Mouse (Mus musculus): Measurements from ENCODE around the gene Ccdc36. TPM values are rescaled to one million over a fixed set of nuclear protein-coding genes. Genes with fewer than 3 reads are reported as not detected.

Gene Ccdc36
- polyA plus RNA-seq, 1 experiment from 2014 or later = 1.6 TPM

DNA sequence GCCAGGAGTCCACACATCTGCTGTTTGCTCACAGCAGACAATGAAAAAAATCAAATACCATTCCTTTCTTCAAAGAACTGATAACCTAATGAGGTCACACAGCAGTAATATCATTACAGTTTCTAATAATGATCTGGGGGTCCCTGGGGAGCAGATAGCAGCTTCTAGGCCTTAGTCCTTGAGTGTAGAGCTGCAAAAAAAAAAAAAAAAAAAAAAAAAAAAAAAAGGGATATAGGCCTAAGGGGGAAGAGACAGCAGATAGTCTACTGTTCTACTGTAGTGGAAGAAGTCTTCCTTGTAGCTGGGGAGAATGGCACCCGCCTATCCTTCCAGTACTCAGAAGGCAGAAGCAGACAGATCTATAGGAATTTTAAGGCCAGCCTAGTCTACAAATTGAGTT lies 32.9 kb downstream of the Ccdc36 start:
- Histone ChIP-seq H3K4me3 (ENCODE audit: low read length) (no peak overlapping the region), H3K27ac (ENCODE audit: low read depth, low read length) (no peak overlapping the region), H3K36me3 (ENCODE audit: control insufficient read depth, insufficient read depth, low read length) (peaks cover 19% of the 10 kb centered on the region), H3K9me3 (ENCODE audit: control insufficient read depth, low read length) (no peaks in the 10 kb centered on the region), H3K27me3 (replicated peaks; ENCODE audit: control insufficient read depth, insufficient read depth, low read length) (no peaks in the 10 kb centered on the region), H3K4me2 (ENCODE audit: low read length) (no peak overlapping the region), H3K4me1 (ENCODE audit: control insufficient read depth, insufficient read depth, low read depth, low read length) (no peaks in the 10 kb centered on the region), H3K9ac (ENCODE audit: low read depth, low read length) (no peak overlapping the region)
- 95% methylated on average over 1 of the region's 1 CpGs for WGBS
- no peak for ATAC-seq

DNA sequence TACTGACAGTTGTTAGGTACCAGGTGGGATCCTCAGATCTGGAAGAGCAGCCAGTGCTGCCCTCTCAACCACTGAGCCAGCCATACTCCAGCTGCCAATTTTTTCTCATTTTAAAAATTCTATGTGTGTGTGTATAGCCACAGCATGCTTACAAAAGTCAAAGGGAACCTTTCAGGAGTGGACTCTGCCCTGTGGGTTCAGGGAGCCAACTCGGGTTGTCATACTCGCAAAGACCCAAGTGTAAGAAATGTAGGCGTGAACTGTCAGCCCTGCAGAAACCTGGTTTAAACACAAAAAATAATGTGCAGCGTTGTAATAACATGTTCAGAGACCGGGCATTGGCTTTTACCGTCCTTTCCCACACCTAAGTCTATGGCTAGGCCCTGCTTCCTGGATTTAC lies 34.1 kb downstream of the Ccdc36 start:
- Histone ChIP-seq H3K9me3 (ENCODE audit: control insufficient read depth, low read length) (no peaks in the 10 kb centered on the region), H3K36me3 (ENCODE audit: control insufficient read depth, insufficient read depth, low read length) (peaks cover 22% of the 10 kb centered on the region), H3K4me2 (ENCODE audit: low read length) (no peak overlapping the region), H3K27me3 (replicated peaks; ENCODE audit: control insufficient read depth, insufficient read depth, low read length) (no peaks in the 10 kb centered on the region), H3K27ac (ENCODE audit: low read depth, low read length) (no peak overlapping the region), H3K4me3 (ENCODE audit: low read length) (no peak overlapping the region), H3K4me1 (ENCODE audit: control insufficient read depth, insufficient read depth, low read depth, low read length) (no peaks in the 10 kb centered on the region), H3K9ac (ENCODE audit: low read depth, low read length) (no peak overlapping the region)
- ATAC-seq = no peak
- whole genome bisulfite sequencing = 93% methylated on average over 6 of the region's 6 CpGs

DNA sequence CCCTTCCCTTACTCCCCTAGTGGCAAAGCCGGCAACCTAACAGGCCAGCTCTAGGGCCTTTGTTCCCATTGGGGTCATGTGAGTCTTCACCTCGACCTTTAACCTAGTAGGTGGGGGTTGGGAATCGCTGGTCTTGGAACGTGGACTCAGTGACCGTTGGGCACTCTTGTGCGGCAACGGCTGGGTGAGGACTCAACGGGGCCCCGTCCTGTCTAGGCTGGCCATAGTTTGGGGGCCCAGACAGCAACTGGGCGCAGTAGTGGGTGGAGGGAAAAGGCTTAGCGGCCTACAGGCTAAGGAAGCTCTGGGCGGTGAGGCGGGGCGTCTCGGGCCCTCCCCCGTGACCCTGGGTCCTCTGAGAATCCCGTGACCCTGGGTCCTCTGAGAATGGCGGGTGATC lies 35.6 kb downstream of the Ccdc36 start, which contains the start of gene 1700102P08Rik:
Gene 1700102P08Rik, plus strand, starts transcription at position 130 of the 400 bp plus-strand sequence.
- WGBS = 50% methylated on average over 18 of the region's 18 CpGs
- Histone ChIP-seq H3K4me1 (ENCODE audit: control insufficient read depth, insufficient read depth, low read depth, low read length) (no peaks in the 10 kb centered on the region), H3K9me3 (ENCODE audit: control insufficient read depth, low read length) (no peaks in the 10 kb centered on the region), H3K9ac (ENCODE audit: low read depth, low read length) (no peak within 1 kb of the TSS), H3K27me3 (replicated peaks; ENCODE audit: control insufficient read depth, insufficient read depth, low read length) (no peaks in the 10 kb centered on the region), H3K27ac (ENCODE audit: low read depth, low read length) (no peak within 1 kb of the TSS), H3K36me3 (ENCODE audit: control insufficient read depth, insufficient read depth, low read length) (peaks cover 29% of the 10 kb centered on the region), H3K4me2 (ENCODE audit: low read length) (no peak within 1 kb of the TSS), H3K4me3 (ENCODE audit: low read length) (no peak within 1 kb of the TSS)
- no peak for ATAC-seq

DNA sequence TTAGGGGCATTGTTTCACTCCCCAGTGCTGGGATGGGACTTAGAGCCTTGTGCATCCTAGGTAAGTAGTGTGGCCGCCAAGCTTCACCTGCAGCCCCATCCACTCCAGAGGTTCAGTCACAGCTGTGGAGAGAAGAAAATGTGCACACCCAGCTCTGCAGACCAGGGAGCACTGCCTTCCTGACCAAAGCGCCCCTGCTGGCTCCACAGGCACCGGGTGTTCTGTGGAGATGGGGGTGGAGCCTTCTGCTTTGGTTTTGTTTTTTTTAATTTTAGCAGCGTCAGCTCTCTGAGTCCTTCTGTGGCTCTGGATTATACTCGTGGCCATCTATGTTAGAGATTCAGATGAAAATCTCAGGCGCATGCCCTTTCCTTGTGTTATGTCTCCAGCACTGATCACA lies 39.1 kb downstream of the Ccdc36 start:
- Histone ChIP-seq H3K4me2 (ENCODE audit: low read length) (no peak overlapping the region), H3K36me3 (ENCODE audit: control insufficient read depth, insufficient read depth, low read length) (peaks cover 42% of the 10 kb centered on the region), H3K27ac (ENCODE audit: low read depth, low read length) (no peak overlapping the region), H3K4me3 (ENCODE audit: low read length) (no peak overlapping the region), H3K9ac (ENCODE audit: low read depth, low read length) (no peak overlapping the region), H3K27me3 (replicated peaks; ENCODE audit: control insufficient read depth, insufficient read depth, low read length) (no peaks in the 10 kb centered on the region), H3K4me1 (ENCODE audit: control insufficient read depth, insufficient read depth, low read depth, low read length) (no peaks in the 10 kb centered on the region), H3K9me3 (ENCODE audit: control insufficient read depth, low read length) (no peaks in the 10 kb centered on the region)
- 80% methylated on average over 6 of the region's 6 CpGs for WGBS
- ATAC-seq = no peak

DNA sequence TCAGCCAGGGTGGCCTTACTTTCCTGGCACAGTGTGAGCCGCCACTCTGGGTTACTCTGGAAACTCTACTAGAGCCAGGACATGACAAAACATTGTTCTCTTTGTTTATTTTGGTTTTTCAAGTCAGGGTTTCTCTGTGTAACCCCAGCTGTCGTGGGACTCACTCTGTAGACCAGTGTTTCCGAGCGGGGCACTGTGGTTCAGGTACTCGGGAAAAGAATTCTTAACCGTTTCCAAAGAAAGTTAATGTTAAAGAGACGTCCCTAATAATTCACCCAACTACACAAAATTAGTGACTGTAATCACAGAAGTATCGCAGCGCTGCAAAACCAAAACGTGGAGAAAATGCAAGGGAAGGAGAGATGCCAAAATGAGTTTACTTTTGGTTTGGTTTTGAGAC lies 39.7 kb downstream of the Ccdc36 start:
- Histone ChIP-seq H3K27me3 (replicated peaks; ENCODE audit: control insufficient read depth, insufficient read depth, low read length) (no peaks in the 10 kb centered on the region), H3K4me1 (ENCODE audit: control insufficient read depth, insufficient read depth, low read depth, low read length) (no peaks in the 10 kb centered on the region), H3K27ac (ENCODE audit: low read depth, low read length) (no peak overlapping the region), H3K36me3 (ENCODE audit: control insufficient read depth, insufficient read depth, low read length) (peaks cover 46% of the 10 kb centered on the region), H3K4me2 (ENCODE audit: low read length) (no peak overlapping the region), H3K9me3 (ENCODE audit: control insufficient read depth, low read length) (no peaks in the 10 kb centered on the region), H3K4me3 (ENCODE audit: low read length) (no peak overlapping the region), H3K9ac (ENCODE audit: low read depth, low read length) (no peak overlapping the region)
- 83% methylated on average over 10 of the region's 10 CpGs for WGBS
- ATAC-seq = no peak

DNA sequence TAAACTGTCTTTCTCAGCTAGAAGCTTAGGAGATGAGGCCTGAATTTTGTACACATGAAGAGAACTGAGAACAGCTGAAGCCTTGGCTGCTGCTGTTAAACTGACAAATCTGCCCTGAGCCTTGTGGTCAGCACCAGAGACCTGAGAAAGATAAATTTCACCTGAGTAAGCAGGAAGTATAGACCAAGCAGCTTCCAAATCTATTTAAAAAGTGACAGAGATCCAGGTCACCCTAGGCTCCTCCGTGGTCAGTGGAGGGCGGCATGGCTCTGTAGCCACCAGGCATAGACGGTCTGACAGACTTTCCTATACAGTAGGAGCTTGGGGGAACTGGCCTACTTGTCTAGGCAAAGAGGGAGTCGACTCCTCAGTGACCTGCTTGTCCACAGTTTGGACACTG lies 41.5 kb downstream of the Ccdc36 start:
- H3K4me3 ChIP-seq (ENCODE audit: low read length) = no peak overlapping the region
- no peaks in the 10 kb centered on the region for H3K9me3 ChIP-seq (ENCODE audit: control insufficient read depth, low read length)
- peaks cover 42% of the 10 kb centered on the region for H3K36me3 ChIP-seq (ENCODE audit: control insufficient read depth, insufficient read depth, low read length)
- H3K4me1 ChIP-seq (ENCODE audit: control insufficient read depth, insufficient read depth, low read depth, low read length) = no peaks in the 10 kb centered on the region
- WGBS = 87% methylated on average over 4 of the region's 4 CpGs
- no peak overlapping the region for H3K9ac ChIP-seq (ENCODE audit: low read depth, low read length)
- H3K27me3 ChIP-seq (replicated peaks; ENCODE audit: control insufficient read depth, insufficient read depth, low read length) = no peaks in the 10 kb centered on the region
- H3K4me2 ChIP-seq (ENCODE audit: low read length) = no peak overlapping the region
- ATAC-seq = no peak
- H3K27ac ChIP-seq (ENCODE audit: low read depth, low read length) = no peak overlapping the region

DNA sequence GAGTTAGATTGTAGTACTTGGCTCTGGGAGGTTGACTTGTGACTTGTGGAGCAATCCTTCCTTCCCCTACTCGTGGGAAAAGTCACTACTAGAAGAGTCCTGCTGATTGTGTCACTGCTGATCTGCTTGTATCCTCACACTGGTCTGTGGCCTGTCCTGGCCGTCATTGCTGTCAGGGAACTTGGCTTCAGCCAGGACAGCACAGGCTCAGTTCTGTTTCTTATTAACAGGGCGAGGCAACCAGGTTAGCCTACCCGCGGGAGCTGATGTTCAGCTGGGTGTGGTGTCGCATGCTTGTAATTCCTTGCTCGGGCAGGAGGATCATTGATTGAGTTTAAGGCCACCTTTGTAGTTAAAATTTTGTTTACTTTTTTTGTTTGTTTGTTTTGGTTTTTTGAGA lies 43.3 kb downstream of the Ccdc36 start:
- H3K4me1 ChIP-seq (ENCODE audit: control insufficient read depth, insufficient read depth, low read depth, low read length) = no peaks in the 10 kb centered on the region
- H3K4me3 ChIP-seq (ENCODE audit: low read length) = no peak overlapping the region
- H3K9me3 ChIP-seq (ENCODE audit: control insufficient read depth, low read length) = no peaks in the 10 kb centered on the region
- H3K36me3 ChIP-seq (ENCODE audit: control insufficient read depth, insufficient read depth, low read length) = peaks cover 44% of the 10 kb centered on the region
- H3K27me3 ChIP-seq (replicated peaks; ENCODE audit: control insufficient read depth, insufficient read depth, low read length) = no peaks in the 10 kb centered on the region
- WGBS = 89% methylated on average over 7 of the region's 7 CpGs
- no peak overlapping the region for H3K9ac ChIP-seq (ENCODE audit: low read depth, low read length)
- H3K27ac ChIP-seq (ENCODE audit: low read depth, low read length) = no peak overlapping the region
- ATAC-seq = no peak
- H3K4me2 ChIP-seq (ENCODE audit: low read length) = no peak overlapping the region

DNA sequence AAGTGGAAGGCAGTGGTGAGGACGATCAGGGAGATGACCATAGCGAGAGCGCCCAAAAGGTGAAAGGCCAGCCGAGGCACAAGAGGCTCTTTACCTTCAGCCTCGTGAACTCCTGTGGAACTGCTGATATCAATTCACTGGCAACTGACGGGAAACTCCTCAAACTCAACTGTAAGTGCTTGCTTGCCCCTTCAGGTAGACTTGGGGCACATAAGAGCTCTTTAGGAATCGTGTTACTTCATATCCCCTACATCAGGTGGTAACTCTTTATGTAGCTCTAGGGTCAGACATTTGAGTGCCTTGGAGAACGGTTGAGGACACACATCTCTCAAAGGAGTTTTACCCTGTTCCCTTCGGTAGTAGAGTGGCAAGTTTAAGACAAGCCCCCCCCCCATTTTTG lies 46.9 kb downstream of the Ccdc36 start:
- Histone ChIP-seq H3K27me3 (replicated peaks; ENCODE audit: control insufficient read depth, insufficient read depth, low read length) (no peaks in the 10 kb centered on the region), H3K27ac (ENCODE audit: low read depth, low read length) (no peak overlapping the region), H3K4me3 (ENCODE audit: low read length) (no peak overlapping the region), H3K9me3 (ENCODE audit: control insufficient read depth, low read length) (no peaks in the 10 kb centered on the region), H3K9ac (ENCODE audit: low read depth, low read length) (no peak overlapping the region), H3K36me3 (ENCODE audit: control insufficient read depth, insufficient read depth, low read length) (peaks cover 50% of the 10 kb centered on the region), H3K4me2 (ENCODE audit: low read length) (no peak overlapping the region), H3K4me1 (ENCODE audit: control insufficient read depth, insufficient read depth, low read depth, low read length) (no peaks in the 10 kb centered on the region)
- no peak for ATAC-seq
- 99% methylated on average over 9 of the region's 9 CpGs for WGBS

DNA sequence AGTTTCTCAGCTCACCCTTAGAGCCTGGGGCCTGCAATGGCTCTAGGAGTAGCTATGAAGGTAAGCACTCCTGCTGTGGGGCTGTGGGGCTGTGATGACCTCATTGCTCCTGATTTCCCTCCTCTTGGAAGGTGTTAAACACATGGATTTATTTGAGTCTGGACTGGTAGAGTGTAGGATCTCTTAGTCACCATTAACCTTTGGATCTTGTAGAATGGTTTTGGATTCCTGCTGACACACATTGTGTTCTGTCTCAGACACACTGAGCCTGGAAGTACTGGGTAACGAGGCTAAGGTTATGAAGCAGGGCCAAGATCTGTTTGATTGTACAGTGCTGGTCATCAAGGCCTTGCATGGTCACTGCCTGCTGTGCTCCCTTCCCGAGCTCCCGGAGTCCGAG lies 49.0 kb downstream of the Ccdc36 start:
- no peak for ATAC-seq
- H3K9me3 ChIP-seq (ENCODE audit: control insufficient read depth, low read length) = no peaks in the 10 kb centered on the region
- 89% methylated on average over 4 of the region's 4 CpGs for WGBS
- no peak overlapping the region for H3K9ac ChIP-seq (ENCODE audit: low read depth, low read length)
- no peak overlapping the region for H3K4me3 ChIP-seq (ENCODE audit: low read length)
- H3K27ac ChIP-seq (ENCODE audit: low read depth, low read length) = no peak overlapping the region
- H3K36me3 ChIP-seq (ENCODE audit: control insufficient read depth, insufficient read depth, low read length) = peaks cover 52% of the 10 kb centered on the region
- no peak overlapping the region for H3K4me2 ChIP-seq (ENCODE audit: low read length)
- H3K27me3 ChIP-seq (replicated peaks; ENCODE audit: control insufficient read depth, insufficient read depth, low read length) = no peaks in the 10 kb centered on the region
- no peaks in the 10 kb centered on the region for H3K4me1 ChIP-seq (ENCODE audit: control insufficient read depth, insufficient read depth, low read depth, low read length)

DNA sequence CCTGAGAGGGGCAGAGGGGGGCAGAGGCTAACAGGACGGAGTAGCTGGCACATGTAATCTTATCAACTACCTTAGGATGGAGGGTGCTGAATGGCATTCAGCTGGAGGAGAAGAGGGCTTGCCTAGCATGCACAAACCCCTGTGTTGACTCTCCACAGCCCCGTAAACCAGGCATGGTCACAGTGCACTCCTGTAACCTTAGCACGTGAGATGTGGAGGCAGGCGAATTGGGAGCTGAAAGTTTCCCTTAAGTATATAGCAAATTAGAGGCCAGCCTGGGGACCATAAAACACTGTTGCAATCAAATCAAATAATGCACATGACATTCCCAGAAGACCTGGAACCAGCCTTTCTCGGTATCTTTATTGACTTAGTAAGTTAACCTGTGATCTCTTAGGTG lies 49.5 kb downstream of the Ccdc36 start:
- peaks cover 53% of the 10 kb centered on the region for H3K36me3 ChIP-seq (ENCODE audit: control insufficient read depth, insufficient read depth, low read length)

More for the DNA sequence above, 49.5 kb downstream of the Ccdc36 start:
- H3K4me2 ChIP-seq (ENCODE audit: low read length) = no peak overlapping the region
- 90% methylated on average over 5 of the region's 5 CpGs for WGBS
- H3K4me3 ChIP-seq (ENCODE audit: low read length) = no peak overlapping the region
- H3K9ac ChIP-seq (ENCODE audit: low read depth, low read length) = no peak overlapping the region
- H3K9me3 ChIP-seq (ENCODE audit: control insufficient read depth, low read length) = no peaks in the 10 kb centered on the region
- no peaks in the 10 kb centered on the region for H3K27me3 ChIP-seq (replicated peaks; ENCODE audit: control insufficient read depth, insufficient read depth, low read length)
- no peak overlapping the region for H3K27ac ChIP-seq (ENCODE audit: low read depth, low read length)
- no peaks in the 10 kb centered on the region for H3K4me1 ChIP-seq (ENCODE audit: control insufficient read depth, insufficient read depth, low read depth, low read length)
- no peak for ATAC-seq

Measured in hindbrain, embryonic 16.5 days (tissue).